Mouse (Mus musculus) olfactory bulb, adult 2 months (tissue): Measurements from ENCODE around the gene Memo1.

Experiments used
- CTCF ChIP-seq: fragments of 200-500 bp; IDR thresholded peaks from 2 replicates; pipeline ENCODE4 v1.5.1; 2012; ENCODE audit warnings: low read depth, mild to moderate bottlenecking, low read length, moderate library complexity; ENCODE audit not compliant: insufficient read depth
- POLR2A ChIP-seq: fragments of 200-500 bp; IDR thresholded peaks from 2 replicates; pipeline ENCODE4 v1.6.1; 2012; ENCODE audit warnings: mild to moderate bottlenecking, low read depth, low read length, moderate library complexity; ENCODE audit not compliant: insufficient read depth

DNA sequence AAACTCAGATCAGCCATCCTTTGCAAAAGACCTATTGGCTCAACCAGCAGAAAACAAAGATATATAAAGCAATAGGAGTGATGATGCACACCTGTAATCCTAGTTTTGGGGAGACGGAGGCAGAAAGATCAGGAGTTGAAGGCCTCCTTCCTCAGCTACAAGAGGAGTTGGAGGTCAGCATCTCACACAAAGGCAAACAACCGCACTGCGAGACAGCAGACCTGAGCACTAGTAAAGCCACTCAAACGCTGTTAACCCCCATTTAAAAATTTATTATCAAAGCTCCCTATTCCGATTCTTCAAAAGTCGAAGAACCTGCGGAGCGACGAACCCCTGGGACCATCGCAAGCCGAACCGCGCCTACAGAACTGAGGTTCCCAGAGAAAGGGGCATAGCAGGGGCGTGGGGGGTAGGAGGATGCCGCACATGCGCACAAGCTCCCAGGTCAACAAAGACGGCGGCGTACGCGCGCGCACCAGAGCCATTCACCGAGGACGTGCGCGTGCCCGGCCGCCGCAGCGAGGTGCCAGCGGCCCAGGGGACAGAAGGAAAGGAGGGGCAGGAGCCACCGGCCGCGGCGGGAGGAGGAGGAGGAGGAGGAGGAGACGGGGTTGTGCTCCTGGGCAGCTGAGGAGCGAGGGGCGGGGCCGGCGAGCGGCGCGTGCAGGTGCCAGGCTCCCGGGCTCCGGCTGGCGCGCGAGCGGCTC is 43.1 kb upstream of the Memo1 start:
- TF ChIP-seq CTCF (no peak), POLR2A (no peak; the same call in 1 of the 2 replicates)
